Mouse (Mus musculus) kidney, postnatal 0 days (tissue): ENCODE data around the gene Eif4a1. TPM values are rescaled to one million over a fixed set of nuclear protein-coding genes. Genes with fewer than 3 reads are reported as not detected.

Source experiments
- ATAC-seq: fragments of 200-750 bp; cut with Nextera tagmentation; replicated peaks from 2 replicates; pipeline ENCODE4 v1.8.0; 2017; ENCODE audit warnings: low read depth, moderate number of reproducible peaks, moderate TSS enrichment, moderate library complexity; ENCODE audit not compliant: low FRiP score
- DNase-seq: peaks from one replicate; pipeline ENCODE4 v3.0.0-alpha.2; 2016; ENCODE audit warnings: low spot score
- H3K27ac ChIP-seq: fragments of 300-500 bp; sonication (generic); 2 replicates; pipeline ENCODE4 v1.5.1; 2014; ENCODE audit warnings: mild to moderate bottlenecking
- H3K27me3 ChIP-seq: fragments of 300-500 bp; sonication (generic); 2 replicates; pipeline ENCODE4 v1.6.1; 2014; ENCODE audit warnings: low read length, mixed read lengths; ENCODE audit not compliant: insufficient read depth
- H3K36me3 ChIP-seq: fragments of 300-500 bp; sonication (generic); 2 replicates; pipeline ENCODE4 v1.6.1; 2014; ENCODE audit warnings: low read length, mixed read lengths; ENCODE audit not compliant: insufficient read depth
- H3K4me1 ChIP-seq: fragments of 300-500 bp; sonication (generic); replicated peaks from 2 replicates; pipeline ENCODE4 v1.6.1; 2014; ENCODE audit warnings: antibody characterized with exemption, low read length, mixed read lengths; ENCODE audit not compliant: insufficient read depth
- H3K4me2 ChIP-seq: fragments of 300-500 bp; sonication (generic); 2 replicates; pipeline ENCODE4 v1.6.1; 2014; ENCODE audit warnings: mild to moderate bottlenecking, low read length, moderate library complexity, mixed read lengths
- H3K4me3 ChIP-seq: fragments of 300-500 bp; sonication (generic); replicated peaks from 2 replicates; pipeline ENCODE4 v1.5.1; 2014; ENCODE audit warnings: low read depth, low read length
- H3K9ac ChIP-seq: fragments of 300-500 bp; sonication (generic); 2 replicates; pipeline ENCODE4 v1.6.1; 2014; ENCODE audit warnings: low read depth, low read length
- H3K9me3 ChIP-seq: fragments of 300-500 bp; sonication (generic); replicated peaks from 2 replicates; pipeline ENCODE4 v1.6.1; 2016; ENCODE audit warnings: low read length, inconsistent platforms, mixed read lengths
- CTCF ChIP-seq: IDR thresholded peaks from 2 replicates; pipeline ENCODE4 v1.5.1; 2016; ENCODE audit warnings: antibody characterized with exemption, low read depth, mild to moderate bottlenecking, moderate library complexity
- WGBS: fragments of 180-500 bp; shearing (Covaris S2); extraction: QIAGEN DNeasy Blood & Tissue Kit; methylation state at CpG from one replicate; pipeline ENCODE4 v1.1.7; 2014; 5-methylcytosine and 5-hydroxymethylcytosine counted together
- polyA plus RNA-seq: library from polyadenylated mRNA; unstranded; fragments of >200 nt; fragmentation: Nextera tagmentation; extraction: Ambion mirVana; gene quantifications from 2 replicates; pipeline ENCODE4 v1.2.1, GENCODE M21; 2015

Eif4a1 gene
- polyA plus RNA-seq, 1 experiment from 2014 or later = 468 TPM

DNA sequence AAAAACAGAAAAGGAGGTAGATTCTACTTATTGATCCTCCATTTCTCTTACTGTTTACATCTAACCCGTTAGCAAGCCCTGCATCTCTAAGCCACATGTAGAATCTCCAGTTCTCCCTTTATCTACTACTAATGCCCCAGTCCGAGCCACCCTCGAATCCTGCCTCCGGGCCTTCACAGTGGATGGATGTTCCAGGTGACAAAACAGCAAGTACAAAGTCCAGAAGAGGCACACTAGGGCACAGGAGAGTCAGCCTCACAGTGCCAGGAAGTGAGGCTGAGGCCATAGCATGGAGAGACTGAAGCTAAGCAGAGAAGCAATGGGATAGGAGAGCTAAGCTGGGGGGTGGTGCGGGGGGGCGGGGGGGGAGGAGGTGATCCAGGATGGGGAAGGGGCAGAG lies 20.6 kb upstream of the Eif4a1 start:
- H3K27ac ChIP-seq = peak overlapping the region; percentile 39; the same call in 1 of the 2 replicates
- 80% methylated on average over 6 of the region's 6 CpGs for WGBS
- H3K36me3 ChIP-seq = no peaks in the 10 kb centered on the region
- TF ChIP-seq CTCF = no peak
- ATAC-seq = peak; percentile 59
- DNase-seq = no peak
- no peak overlapping the region for H3K9ac ChIP-seq
- peaks cover 14% of the 10 kb centered on the region for H3K4me1 ChIP-seq
- no peak overlapping the region for H3K4me3 ChIP-seq
- H3K4me2 ChIP-seq = no peak overlapping the region
- H3K9me3 ChIP-seq = no peaks in the 10 kb centered on the region
- H3K27me3 ChIP-seq = no peaks in the 10 kb centered on the region

DNA sequence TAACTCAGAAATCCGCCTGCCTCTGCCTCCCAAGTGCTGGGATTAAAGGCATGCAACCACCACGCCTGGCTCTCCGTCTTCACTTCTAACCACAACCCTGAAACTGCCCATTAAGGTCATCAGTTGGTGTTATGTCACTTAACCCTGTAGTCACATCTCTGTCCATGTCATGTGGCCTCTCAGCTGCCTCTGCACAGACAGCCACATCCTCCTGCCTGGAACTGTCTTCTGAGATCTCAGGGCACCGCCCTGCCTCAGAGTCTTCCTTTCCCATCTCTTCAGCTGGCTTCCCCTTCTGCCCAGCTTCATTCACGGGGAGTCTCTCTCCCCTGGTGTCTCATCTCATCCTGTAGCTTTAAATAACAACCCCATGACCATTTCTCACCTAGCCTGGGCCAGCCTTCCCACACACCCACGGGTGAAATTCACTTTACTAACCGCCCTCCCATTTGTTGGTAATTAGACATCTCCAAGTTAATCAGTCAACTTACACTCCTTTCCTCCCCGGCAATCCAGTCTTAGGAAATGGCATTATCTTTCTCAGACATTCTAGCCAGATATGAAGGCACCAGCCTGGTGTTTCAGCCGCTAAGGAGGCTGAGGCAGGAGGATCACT lies 20.1 kb upstream of the Eif4a1 start:
- no peak for TF ChIP-seq CTCF
- no peaks in the 10 kb centered on the region for H3K9me3 ChIP-seq
- no peak overlapping the region for H3K9ac ChIP-seq
- DNase-seq (no peak), ATAC-seq (no peak)
- no peak overlapping the region for H3K27ac ChIP-seq
- 63% methylated on average over 9 of the region's 9 CpGs for WGBS
- no peak overlapping the region for H3K4me2 ChIP-seq
- peaks cover 14% of the 10 kb centered on the region for H3K4me1 ChIP-seq
- no peak overlapping the region for H3K4me3 ChIP-seq
- H3K27me3 ChIP-seq = no peaks in the 10 kb centered on the region
- H3K36me3 ChIP-seq = no peaks in the 10 kb centered on the region

DNA sequence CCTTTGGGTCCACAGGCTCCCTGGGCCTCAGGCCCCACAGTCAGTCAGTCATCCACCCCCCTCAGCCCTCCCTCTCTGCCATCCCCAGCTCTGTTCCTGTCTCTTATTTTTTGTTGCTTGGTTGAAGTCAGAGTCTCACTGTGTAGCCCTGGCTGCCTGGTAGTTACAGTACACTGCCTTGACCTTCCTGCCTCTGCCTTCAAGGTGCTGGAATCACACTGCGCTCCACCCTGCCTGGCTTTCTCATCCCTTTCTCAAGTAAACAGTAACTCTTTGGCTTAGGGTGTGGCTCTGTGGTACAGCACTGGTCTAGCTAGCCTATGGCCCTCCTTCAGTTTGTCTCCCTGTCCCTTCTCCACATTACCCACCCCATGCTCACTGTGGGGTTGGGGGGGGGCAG lies 17.7 kb upstream of the Eif4a1 start:
- TF ChIP-seq CTCF = no peak
- Histone ChIP-seq H3K4me3 (no peak overlapping the region), H3K27me3 (no peaks in the 10 kb centered on the region), H3K9ac (no peak overlapping the region), H3K9me3 (no peaks in the 10 kb centered on the region), H3K4me2 (no peak overlapping the region), H3K36me3 (no peaks in the 10 kb centered on the region), H3K4me1 (peaks cover 23% of the 10 kb centered on the region), H3K27ac (no peak overlapping the region)
- no peak for ATAC-seq
- WGBS = 84% methylated on average over 1 of the region's 1 CpGs
- no peak for DNase-seq

DNA sequence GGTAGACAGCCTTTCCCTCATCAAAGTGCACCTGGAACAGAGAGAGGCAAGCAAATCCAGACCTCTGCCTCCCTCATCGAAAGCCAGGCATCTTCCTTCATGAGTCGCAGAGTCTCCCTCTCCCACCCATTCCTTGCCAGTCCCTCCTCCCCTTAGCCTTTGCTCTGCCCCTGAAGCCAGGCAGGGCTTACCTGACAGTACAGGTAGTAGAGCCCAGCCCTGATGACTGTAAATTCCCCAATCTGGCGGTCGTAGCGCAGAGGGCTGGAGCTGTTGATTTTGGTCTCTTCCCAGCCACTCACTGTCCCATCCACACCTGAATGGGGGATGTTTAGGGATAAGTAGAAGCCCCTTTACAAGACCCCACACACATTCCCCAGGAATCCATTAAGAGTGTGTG lies 14.8 kb upstream of the Eif4a1 start:
- ATAC-seq (no peak), DNase-seq (no peak)
- WGBS = 59% methylated on average over 5 of the region's 5 CpGs
- Histone ChIP-seq H3K4me1 (peaks cover 18% of the 10 kb centered on the region), H3K4me3 (no peak overlapping the region), H3K9ac (0 out of 2 replicates have a peak overlapping the region, but pooled peaks have one; percentile 1), H3K36me3 (no peaks in the 10 kb centered on the region), H3K27me3 (no peaks in the 10 kb centered on the region), H3K4me2 (0 out of 2 replicates have a peak overlapping the region, but pooled peaks have one; percentile 3), H3K9me3 (no peaks in the 10 kb centered on the region), H3K27ac (no peak overlapping the region)
- TF ChIP-seq CTCF = no peak

DNA sequence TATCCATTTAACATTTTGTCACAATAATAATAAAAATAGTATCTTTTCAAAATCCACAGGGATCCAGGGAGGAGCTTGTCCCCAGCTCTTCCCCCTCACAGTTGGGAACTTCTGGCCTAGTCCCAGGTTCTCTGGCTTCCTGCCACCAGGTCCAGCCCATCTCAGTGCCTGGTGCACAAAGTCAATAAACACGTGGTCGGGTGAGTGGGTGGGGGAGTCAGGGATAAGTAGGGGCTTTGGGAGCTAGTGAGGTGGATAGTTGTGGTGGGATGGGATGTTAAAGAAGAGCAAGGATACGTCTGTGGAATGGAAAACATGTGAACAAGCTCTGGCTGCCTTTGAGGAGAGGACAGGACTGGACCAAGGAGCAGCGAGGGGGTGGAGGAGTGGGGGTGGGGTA lies 14.2 kb upstream of the Eif4a1 start:
- no peaks in the 10 kb centered on the region for H3K36me3 ChIP-seq
- H3K4me1 ChIP-seq = peaks cover 18% of the 10 kb centered on the region
- no peaks in the 10 kb centered on the region for H3K9me3 ChIP-seq
- WGBS = 12% methylated on average over 4 of the region's 4 CpGs
- peak overlapping the region; percentile 82 for H3K27ac ChIP-seq
- 0 out of 2 replicates have a peak overlapping the region, but pooled peaks have one; percentile 3 for H3K4me2 ChIP-seq
- no peaks in the 10 kb centered on the region for H3K27me3 ChIP-seq
- DNase-seq (peak; percentile 61), ATAC-seq (no peak)
- H3K4me3 ChIP-seq = no peak overlapping the region
- H3K9ac ChIP-seq = no peak overlapping the region
- TF ChIP-seq CTCF = no peak

DNA sequence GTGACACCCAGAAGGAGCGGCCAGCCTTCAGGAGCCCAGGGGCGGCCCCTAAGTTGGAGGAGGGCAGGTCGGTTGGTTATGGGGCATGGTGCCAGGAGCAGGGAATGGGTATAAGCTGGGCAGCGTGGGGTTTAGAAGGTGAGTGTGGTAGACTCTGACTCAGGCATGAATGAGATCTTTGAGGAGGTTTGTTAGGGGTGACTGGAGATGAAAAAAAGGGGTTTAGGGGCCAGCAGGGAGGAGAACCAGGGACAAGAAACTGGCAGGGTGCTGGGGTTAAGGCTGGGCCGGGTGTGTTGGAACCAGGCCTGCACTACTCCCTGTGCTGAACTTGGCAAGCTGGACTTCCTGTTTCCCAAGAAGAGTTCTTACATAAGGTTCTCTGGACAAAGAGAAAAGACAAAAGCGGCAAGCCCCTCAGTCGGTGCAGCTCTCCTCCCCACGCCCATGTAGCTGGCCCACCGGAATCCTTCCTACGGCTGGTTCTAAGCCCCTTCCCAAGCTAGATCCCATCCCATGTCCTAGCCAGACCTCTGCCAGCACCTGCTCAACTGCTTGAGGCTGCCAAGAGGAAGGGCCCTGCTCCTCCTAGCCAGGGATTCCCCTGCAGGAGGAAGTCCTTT lies 13.4 kb upstream of the Eif4a1 start, which contains the start of gene Tnfsf13:
Tnfsf13 (minus strand) TSS at position 259 of the 623 bp plus-strand sequence.
- H3K9me3 ChIP-seq = no peaks in the 10 kb centered on the region
- H3K4me1 ChIP-seq = peaks cover 20% of the 10 kb centered on the region
- ATAC-seq = no peak
- peak within 1 kb of the TSS; percentile 35; the same call in 1 of the 2 replicates for H3K9ac ChIP-seq
- TF ChIP-seq CTCF = no peak
- 40% methylated on average over 10 of the region's 10 CpGs for WGBS
- H3K27ac ChIP-seq = peak within 1 kb of the TSS; percentile 82
- no peaks in the 10 kb centered on the region for H3K36me3 ChIP-seq
- no peak within 1 kb of the TSS for H3K4me3 ChIP-seq
- DNase-seq = peak; percentile 78
- no peaks in the 10 kb centered on the region for H3K27me3 ChIP-seq
- peak within 1 kb of the TSS; percentile 3; the same call in 1 of the 2 replicates for H3K4me2 ChIP-seq
